Mouse (Mus musculus) thymus, adult 18-20 months (tissue): Measurements from ENCODE around the gene 6430548M08Rik.

Experiments used
- DNase-seq, 2 experiments: peaks; one replicate each; pipeline ENCODE4 v3.0.0; 2022; ENCODE audit warnings: mixed read lengths in 2 of 2

The 6430548M08Rik gene

DNA sequence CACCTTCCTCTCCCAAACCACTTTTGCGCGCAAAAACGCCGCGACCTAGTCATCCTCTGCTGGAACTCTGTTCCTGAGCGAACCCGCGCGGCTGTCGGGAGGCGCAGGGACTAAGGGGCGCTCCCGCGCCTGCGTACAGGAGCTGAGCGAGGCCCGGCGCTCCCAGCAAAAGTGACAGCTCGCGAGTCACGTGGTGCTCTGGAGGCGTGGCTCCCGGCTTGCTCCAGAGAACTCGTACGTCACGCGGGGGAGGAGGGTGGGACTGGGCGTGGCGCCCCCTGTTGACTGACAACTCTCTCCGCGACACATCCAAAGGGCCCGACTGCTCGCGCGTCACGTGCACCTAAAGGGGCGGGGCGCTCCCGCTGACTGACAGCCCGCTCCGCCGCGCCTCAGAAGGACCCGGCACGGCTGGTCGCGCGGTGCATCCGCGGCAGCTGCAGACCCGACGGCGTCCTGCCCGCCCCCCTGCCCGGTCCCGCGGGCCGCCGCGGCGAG, at the start of gene 6430548M08Rik:
Gene 6430548M08Rik (plus strand): TSS at position 395 of the 498 bp plus-strand sequence.
- DNase-seq = peak; percentile 99 to 100

DNA sequence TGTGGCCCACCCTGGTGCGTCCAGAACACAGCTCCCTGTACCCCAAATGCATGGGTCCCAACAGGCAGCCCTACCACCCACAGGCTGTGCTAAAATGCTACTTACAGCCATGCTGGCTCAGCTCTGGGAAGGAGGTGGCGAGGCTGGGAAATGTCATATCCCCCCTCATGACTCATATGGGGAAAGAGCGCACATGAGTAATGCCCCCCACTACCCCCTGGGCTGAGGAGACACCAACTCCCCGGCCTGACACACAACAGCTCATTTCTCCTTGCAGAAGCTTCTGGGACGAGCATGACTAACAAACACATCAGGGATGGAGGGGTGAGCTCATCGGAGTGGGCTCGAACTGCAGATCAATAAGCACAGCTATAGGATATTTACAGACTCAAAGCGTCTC, 48.3 kb upstream of the 6430548M08Rik start:
- no peak for DNase-seq

DNA sequence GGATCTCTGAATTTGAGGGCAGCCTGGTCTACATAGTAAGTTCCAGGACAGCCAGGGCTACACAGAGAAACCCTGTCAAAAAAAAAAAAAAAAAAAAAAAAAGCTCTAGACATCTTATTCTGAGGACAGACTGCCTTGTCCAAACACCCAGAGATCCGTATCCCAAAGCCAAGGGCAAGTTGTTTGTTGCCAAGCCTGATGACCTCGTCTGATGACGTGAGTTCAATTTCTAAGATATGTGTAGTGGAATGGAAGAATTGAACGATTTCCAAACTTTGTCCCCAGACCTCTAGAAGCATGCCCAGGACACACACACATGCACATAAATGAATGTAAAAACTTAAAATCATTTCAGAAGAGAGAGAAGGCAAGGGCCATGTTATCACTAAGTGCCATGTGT, 47.7 kb upstream of the 6430548M08Rik start:
- no peak for DNase-seq

DNA sequence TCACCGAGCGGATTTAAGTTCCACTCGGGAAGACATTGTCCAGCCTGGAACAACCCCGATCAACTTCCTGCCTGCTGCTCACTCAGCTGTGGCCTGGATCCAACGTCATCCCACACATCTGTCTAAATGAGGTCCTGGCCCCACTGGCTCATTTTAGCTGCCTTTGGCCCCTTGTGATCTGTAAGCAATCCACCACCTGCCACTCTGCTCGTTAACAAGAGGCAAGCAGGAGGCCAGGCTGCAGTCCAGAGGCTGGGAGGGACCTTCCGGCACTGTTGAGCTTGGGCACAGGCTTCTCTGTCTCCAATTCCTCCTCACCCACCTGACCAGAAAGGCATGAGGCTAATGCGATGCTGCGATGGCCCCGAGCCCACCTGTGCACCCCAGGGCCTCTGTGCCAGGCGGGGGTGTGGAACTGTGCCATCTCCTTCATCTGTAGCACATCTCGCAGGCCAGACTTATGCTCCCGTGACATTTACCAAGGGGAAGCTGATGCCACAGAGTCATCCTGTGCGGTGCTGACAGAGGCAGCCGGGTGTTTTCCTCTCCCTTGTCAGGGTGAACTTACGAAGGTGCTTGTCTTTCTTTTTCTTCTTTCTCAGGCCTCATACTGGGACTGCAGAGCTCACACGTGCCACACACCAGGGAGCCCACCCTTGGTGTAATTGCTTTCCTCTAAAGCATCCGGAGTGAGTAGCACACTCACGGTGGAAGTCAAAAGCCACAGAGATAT, 45.9 kb upstream of the 6430548M08Rik start:
- DNase-seq = peak; percentile 23 to 57

DNA sequence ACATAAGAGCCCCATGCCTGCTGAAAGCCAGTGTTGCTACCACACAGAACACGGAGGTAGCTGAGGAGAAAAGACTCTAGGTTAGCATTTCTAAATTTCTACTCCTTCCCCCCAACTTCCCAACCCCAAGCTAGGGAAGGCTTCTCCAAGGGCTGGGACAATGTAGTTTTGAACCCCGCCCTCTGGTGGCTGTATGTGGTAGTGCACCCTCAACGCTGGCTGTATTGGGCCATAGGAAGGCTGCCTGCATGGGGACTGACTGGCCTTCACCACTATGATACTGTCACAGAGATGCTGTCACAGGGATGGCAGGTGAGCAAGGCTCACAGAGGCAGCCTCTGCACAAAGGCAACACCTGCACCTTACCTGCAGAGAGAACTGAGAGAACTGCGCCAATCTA, 42.3 kb upstream of the 6430548M08Rik start:
- DNase-seq = peak; percentile 41 to 53

GRCm38 (mm10) chr8:120072259-120072658, 41.7 kb upstream of the 6430548M08Rik start:
- DNase-seq = no peak

GRCm38 (mm10) chr8:120072827-120073226, 41.1 kb upstream of the 6430548M08Rik start:
- no peak for DNase-seq

DNA sequence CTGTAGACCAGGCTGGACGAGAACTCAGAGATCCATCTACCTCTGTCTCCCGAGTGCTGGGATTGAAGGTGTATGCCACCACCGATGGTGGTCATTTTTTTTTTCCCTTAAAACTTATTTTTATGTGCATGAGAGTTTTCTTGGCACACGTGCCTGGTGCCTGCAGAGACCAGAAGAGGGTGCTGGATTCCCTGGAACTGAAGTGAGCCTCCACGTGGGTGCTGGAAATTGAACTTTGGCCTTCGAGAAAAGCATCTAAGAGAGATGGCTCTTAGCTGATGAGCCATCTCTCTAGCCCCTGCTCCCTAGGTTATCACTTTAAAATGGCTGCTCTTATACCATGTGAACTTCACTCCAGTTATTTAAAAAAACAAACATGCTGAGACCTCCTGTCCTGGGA, 39.4 kb upstream of the 6430548M08Rik start:
- DNase-seq = no peak

DNA sequence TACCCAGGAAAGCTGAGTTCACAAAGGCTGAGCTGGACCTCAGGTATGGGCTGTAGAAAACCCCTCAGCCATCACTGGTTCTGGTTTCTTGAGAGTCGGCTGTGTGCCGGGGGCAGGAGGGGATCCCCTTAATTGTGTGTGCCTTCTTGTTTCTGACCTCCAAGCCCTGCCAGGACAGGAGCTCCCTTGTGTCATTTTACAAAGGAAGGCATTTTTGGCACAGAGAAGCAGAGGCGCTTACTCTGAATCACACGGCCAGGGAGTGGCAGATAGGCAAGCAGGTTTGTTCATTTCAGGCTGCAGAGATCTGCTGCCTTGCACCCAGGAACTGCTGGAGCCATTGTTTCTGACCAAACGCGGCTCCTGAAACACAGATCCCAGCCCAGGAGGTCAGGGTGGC, 38.6 kb upstream of the 6430548M08Rik start:
- no peak for DNase-seq

- DNase-seq = peak; percentile 47 to 52
These were observed 35.9 kb upstream of the 6430548M08Rik start for GRCm38 (mm10) chr8:120078080-120078479.

GRCm38 (mm10) chr8:120079361-120079760, 34.6 kb upstream of the 6430548M08Rik start:
- no peak for DNase-seq

- DNase-seq = no peak
These were observed 30.7 kb upstream of the 6430548M08Rik start for GRCm38 (mm10) chr8:120083261-120083660.

GRCm38 (mm10) chr8:120084783-120085182, 29.2 kb upstream of the 6430548M08Rik start:
- DNase-seq = no peak

- no peak for DNase-seq
These were observed 24.4 kb upstream of the 6430548M08Rik start for GRCm38 (mm10) chr8:120089511-120089910.

GRCm38 (mm10) chr8:120091032-120091431, 22.9 kb upstream of the 6430548M08Rik start:
- DNase-seq = no peak

DNA sequence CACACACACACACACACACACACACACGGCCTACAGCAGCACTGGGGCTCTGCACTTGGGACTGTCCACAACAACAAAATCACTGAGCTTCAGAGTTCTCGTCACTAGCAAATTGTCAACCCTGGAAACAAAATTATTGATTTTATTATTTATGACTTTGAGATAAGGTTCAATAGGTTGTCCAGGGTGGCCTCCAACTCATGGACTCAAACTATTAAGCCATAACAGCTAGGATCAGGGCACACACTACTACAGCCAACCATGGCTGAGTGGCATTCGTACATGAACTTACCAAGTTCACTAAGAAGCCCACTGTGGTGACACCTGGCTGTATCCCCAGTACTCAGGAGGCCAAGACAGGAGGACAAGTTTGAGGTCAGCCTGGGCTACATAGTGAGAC, 20.8 kb upstream of the 6430548M08Rik start:
- no peak for DNase-seq

GRCm38 (mm10) chr8:120094801-120095200, 19.2 kb upstream of the 6430548M08Rik start:
- DNase-seq = no peak

DNA sequence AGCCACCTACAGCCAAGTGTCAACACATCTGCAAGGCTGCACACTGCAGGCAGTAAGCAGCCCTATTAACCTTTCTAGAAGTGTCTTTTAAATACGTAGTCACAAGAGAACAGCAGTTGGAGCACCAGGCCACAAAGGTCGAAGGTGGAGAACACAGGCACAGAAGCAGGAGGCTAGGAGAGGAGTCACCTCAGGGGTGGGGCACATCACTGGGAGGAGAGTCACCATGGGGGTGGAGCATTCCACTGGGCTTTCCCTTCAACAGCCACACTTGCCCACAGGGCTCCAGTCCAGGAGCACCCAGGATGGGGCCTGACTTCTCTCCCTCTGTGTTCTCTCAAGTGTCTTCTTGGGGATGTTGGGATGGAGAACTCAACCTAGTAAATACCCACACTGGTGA, 17.5 kb upstream of the 6430548M08Rik start:
- DNase-seq = no peak

GRCm38 (mm10) chr8:120100388-120101067, 13.4 kb upstream of the 6430548M08Rik start:
- no peak for DNase-seq

DNA sequence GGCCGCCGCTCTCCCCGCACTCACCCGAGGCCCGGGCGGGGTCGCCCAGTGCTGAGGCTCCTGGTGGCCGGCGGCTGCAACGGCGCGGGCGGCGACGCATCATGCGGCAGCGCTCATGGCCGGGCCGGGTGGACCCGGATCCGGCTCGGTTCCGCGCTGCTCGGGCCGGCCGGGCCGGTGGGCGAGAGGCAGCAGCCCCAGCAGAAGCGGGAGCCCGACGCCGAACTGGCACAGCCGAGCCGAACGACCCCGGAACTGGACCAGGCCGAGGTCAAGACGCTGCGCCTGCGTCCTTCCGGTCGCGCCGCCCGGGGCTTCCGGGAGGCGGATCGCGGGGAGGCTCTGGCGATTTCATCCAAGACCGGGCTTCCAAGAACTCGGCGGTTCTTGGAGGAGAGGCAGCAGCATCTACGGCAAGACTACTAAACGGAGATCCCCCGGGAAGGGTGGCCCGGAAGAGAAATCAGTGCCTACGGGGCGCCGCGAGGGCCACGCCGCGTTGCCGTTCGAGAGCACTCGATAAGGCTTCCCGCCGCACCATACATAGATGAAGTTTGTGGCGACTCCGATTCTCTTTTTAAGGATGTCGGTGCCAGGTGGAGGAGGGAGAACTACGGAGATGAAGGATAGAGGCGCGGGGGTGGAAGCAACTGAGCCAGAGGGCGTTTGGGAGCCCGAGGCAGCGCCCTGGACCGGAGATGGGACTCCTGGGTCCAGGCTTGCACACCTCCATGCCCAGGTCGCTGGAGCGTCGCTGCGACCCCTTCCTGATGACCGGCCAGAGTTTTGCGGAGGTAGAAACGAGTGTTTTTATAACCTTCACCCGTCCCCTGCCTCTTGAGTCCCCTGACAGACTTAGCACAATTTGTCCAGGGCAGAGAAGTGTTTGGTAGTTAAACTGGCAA, 12.6 kb upstream of the 6430548M08Rik start, which contains the start of gene Zdhhc7:
Gene Zdhhc7 (minus strand): TSS at position 415 of the 905 bp plus-strand sequence.
- peak; percentile 61 to 62 for DNase-seq

DNA sequence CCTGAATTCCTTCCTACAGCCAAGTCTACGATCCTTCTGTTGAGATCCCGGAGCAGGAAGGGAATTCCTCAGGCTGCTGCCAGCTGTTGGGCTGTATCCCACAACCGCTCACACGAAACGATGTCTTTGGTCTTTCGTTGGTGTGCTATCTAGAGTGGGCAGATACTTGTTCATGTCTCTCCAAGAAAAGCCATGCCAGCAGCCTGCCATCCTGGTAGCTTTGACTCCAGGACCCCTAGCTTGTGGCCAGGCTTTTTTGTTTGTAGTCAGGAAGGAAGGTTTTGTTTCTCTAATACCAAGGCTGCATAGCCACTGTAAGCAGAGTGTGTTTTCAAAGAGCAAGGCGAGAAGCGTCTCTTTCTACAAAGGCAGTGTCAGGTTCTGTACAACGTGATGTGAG, 10.0 kb upstream of the 6430548M08Rik start:
- DNase-seq = no peak

- no peak for DNase-seq
These were observed 9.2 kb upstream of the 6430548M08Rik start for GRCm38 (mm10) chr8:120104721-120105272.

DNA sequence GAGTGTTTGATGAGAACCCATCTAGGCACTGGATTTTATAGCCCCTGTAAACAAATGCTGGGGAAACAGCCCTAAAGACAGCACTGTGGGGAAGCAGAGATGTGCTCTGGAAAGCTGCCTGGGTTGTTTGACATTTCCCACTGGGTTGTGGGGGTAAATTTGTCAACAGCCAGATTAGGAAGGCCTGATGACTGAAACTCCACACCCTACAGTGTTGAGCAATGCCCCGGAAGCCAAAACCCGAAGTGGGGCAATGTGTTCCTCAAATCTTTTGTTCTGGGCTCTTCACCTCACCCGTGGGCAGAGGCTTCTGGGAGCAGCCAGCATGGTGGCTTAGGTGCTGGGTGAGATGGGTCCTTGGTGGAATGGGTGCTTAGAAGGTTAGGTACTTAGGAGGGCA, 4.8 kb upstream of the 6430548M08Rik start:
- no peak for DNase-seq
